Mouse (Mus musculus) left cerebral cortex, adult 2 months (tissue): ENCODE measurements at regions not wholly inside any gene's neighbourhood (a gene's known extent, or its start where the extent isn't known, plus 50 kb on each side); places are given as distances from the start of the nearest gene placed in this dataset.

Source experiments
- DNase-seq, 2 experiments: peaks; one replicate each; pipeline ENCODE4 v3.0.0; 2021 to 2022; ENCODE audit warnings: low spot score in 2 of 2, mixed read lengths in 1 of 2; ENCODE audit errors: extremely low spot score in 1 of 2
- H3K27ac ChIP-seq: fragments of 200-600 bp; 2 replicates; pipeline ENCODE4 v1.8.1; 2022
- H3K4me3 ChIP-seq: fragments of 200-600 bp; 2 replicates; pipeline ENCODE4 v1.8.1; 2022
- CTCF ChIP-seq: fragments of 200-600 bp; IDR thresholded peaks from 2 replicates; pipeline ENCODE4 v1.8.1; 2022; ENCODE audit warnings: antibody characterized with exemption, mild to moderate bottlenecking, moderate library complexity
- intact Hi-C: fragments of 180-260 bp; cut with DNase I; formaldehyde crosslinking; loops from one replicate; pipeline ENCODE4 v1.15.1; 2025
- microRNA-seq, 2 experiments: library from miRNA; unstranded; fragments of <30 nt; microRNA quantifications; one replicate each; pipeline ENCODE4 v1.2.0; 2021

GRCm38 (mm10) chr13:70903150-70903549 lies 61.5 kb upstream of the Adamts16 start:
- no peak overlapping the region for H3K27ac ChIP-seq
- intact Hi-C loops = no loop called here
- H3K4me3 ChIP-seq = no peak overlapping the region
- no peak for TF ChIP-seq CTCF
- no peak for DNase-seq

GRCm38 (mm10) chr13:70902727-70903126 lies 61.1 kb upstream of the Adamts16 start:
- no peak overlapping the region for H3K4me3 ChIP-seq
- no peak for DNase-seq
- no peak overlapping the region for H3K27ac ChIP-seq
- intact Hi-C loops = no loop called here
- TF ChIP-seq CTCF = no peak

- TF ChIP-seq CTCF = no peak
- intact Hi-C loops = no loop called here
- H3K27ac ChIP-seq = no peak overlapping the region
- DNase-seq = no peak
- H3K4me3 ChIP-seq = no peak overlapping the region
Observed at GRCm38 (mm10) chr13:70891634-70892033, 50.0 kb upstream of the Adamts16 start.

Small RNA genes in the stretch of these regions (microRNA-seq; reads per million reads assigned to microRNA genes)
- gene Mir466f-4 = 0 reads per million in 2 experiments
